14 mouse cellular contexts compared by ENCODE assay signal in the genomic region with DNA sequence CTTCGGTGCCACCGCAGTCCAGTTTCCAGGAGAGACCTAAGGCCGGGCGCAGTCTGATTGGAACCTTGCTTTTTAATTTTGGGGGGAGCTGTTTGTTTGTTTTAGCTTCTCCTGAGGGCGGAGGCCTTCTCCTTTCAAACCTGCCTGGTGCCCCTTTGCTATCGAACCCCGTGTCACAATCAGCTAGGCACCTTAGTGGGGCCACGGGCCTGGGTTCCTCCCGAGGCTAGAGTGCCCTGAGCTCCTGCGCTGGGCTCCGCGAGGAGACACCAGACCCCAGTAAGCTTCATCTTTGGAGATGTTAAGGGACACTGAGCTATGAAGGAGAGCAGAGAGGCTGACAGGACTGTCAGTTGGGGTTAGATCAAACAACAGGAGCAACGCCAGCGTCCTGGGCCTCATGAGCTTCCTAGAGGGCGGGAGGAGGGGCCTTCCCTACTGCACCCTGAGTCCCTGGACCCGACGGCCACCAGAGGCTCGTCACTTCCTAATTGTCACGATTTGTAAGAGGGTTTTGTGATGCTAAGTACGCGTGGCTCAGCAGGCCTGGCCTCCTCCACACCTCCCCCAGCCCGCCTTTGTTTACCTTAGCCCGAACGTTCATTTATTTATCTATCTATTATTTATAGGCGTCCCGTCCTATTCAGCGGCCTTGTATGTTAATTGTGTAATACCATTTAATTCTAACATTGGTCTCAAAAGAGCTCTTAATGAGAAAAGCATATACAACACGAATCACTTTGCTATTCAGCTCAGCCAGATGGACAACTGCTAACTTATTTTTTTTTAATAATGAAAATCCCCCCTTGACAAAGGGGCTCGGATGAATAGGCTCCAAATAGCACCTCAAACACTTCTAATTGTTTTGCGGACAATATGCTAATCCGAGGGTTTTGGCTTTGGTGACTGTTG. TPM values are rescaled to one million over a fixed set of nuclear protein-coding genes. Genes with fewer than 3 reads are reported as not detected.
DNase-seq lines count a peak whose midpoint lies in the region; ATAC-seq lines count a peak whose summit lies in the region.
"Had no signal": no experiment of that assay in that cellular context is flagged by ENCODE, and none has a peak within 500 bp of the region (broad histone marks: within the 10 kb centered on the region; RNA-seq: fewer than 3 reads in every experiment).

No protein-coding gene starts in this region.

- DNase-seq in heart, embryonic 10.5 days (ENCODE audit: low spot score) = no peak
- no peak for DNase-seq in heart, adult 8-10 months (ENCODE audit: low spot score)
- no peak for DNase-seq in embryonic facial prominence, embryonic 14.5 days (ENCODE audit: low spot score)
- peak; percentile 68 for DNase-seq in limb, embryonic 10.5 days (ENCODE audit: low spot score)
- no peak for DNase-seq in adrenal gland, postnatal 4 days (ENCODE audit: low spot score in 2 of 2)
- no peak for DNase-seq in right cerebral cortex, postnatal 25 days
- no peak for DNase-seq in frontal cortex, postnatal 14 days (ENCODE audit: low spot score in 2 of 2)
- DNase-seq: left cerebral cortex, postnatal 4 days; lung, postnatal 10 days; thymus, postnatal 4 days had no signal

- WGBS in heart, embryonic 10.5 days = under 1% methylated on average over 31 of the region's 31 CpGs
- 3% methylated on average over 31 of the region's 31 CpGs for WGBS in embryonic facial prominence, embryonic 14.5 days
- WGBS in limb, embryonic 10.5 days = 1% methylated on average over 31 of the region's 31 CpGs
- whole genome bisulfite sequencing in neural tube, embryonic 13.5 days = 1% methylated on average over 31 of the region's 31 CpGs

- H3K9me3 ChIP-seq in heart, embryonic 10.5 days = no peaks in the 10 kb centered on the region
- no peaks in the 10 kb centered on the region for H3K9me3 ChIP-seq in embryonic facial prominence, embryonic 14.5 days (ENCODE audit: control insufficient read depth, low read length)
- H3K9me3 ChIP-seq in limb, embryonic 10.5 days (replicated peaks) = no peaks in the 10 kb centered on the region
- H3K9me3 ChIP-seq in neural tube, embryonic 13.5 days = no peaks in the 10 kb centered on the region

- peaks cover 45% of the 10 kb centered on the region for H3K4me1 ChIP-seq in heart, embryonic 10.5 days
- no peaks in the 10 kb centered on the region; the same call in 1 of the 2 replicates for H3K4me1 ChIP-seq in embryonic facial prominence, embryonic 14.5 days (ENCODE audit: control insufficient read depth, insufficient read depth, low read length)
- H3K4me1 ChIP-seq in limb, embryonic 10.5 days = peaks cover 54% of the 10 kb centered on the region
- H3K4me1 ChIP-seq in neural tube, embryonic 13.5 days (replicated peaks) = peaks cover 44% of the 10 kb centered on the region

- H3K4me3 ChIP-seq in heart, embryonic 10.5 days = peak overlapping the region; percentile 42
- peak overlapping the region; percentile 23; the same call in 1 of the 2 replicates for H3K4me3 ChIP-seq in embryonic facial prominence, embryonic 14.5 days (ENCODE audit: low read depth, low read length)
- H3K4me3 ChIP-seq in limb, embryonic 10.5 days = 0 out of 2 replicates have a peak overlapping the region, but pooled peaks have one; percentile 28
- H3K4me3 ChIP-seq in neural tube, embryonic 13.5 days = peak overlapping the region; percentile 1

- no peak overlapping the region for H3K9ac ChIP-seq in embryonic facial prominence, embryonic 14.5 days (ENCODE audit: low read depth, low read length)
- no peak overlapping the region for H3K9ac ChIP-seq in neural tube, embryonic 13.5 days

- no peak overlapping the region for H3K27ac ChIP-seq in heart, embryonic 10.5 days
- no peak overlapping the region for H3K27ac ChIP-seq in embryonic facial prominence, embryonic 14.5 days (replicated peaks; ENCODE audit: low read depth, low read length)
- peak overlapping the region; percentile 23; the same call in 1 of the 2 replicates for H3K27ac ChIP-seq in limb, embryonic 10.5 days
- no peak overlapping the region for H3K27ac ChIP-seq in neural tube, embryonic 13.5 days (replicated peaks)

- ATAC-seq in embryonic facial prominence, embryonic 14.5 days (ENCODE audit: low read depth) = no peak
- no peak; the same call in 1 of the 2 replicates for ATAC-seq in neural tube, embryonic 13.5 days (ENCODE audit: low read depth)
- ATAC-seq: intestine, postnatal 0 days had no signal

- H3K4me2 ChIP-seq in embryonic facial prominence, embryonic 14.5 days (ENCODE audit: low read depth, low read length) = peak overlapping the region; percentile 41
- no peak overlapping the region for H3K4me2 ChIP-seq in neural tube, embryonic 13.5 days

- H3K27me3 ChIP-seq in heart, embryonic 10.5 days (ENCODE audit: insufficient read depth, poor library complexity, severe bottlenecking) = peaks cover 100% of the 10 kb centered on the region
- H3K27me3 ChIP-seq in embryonic facial prominence, embryonic 14.5 days (replicated peaks; ENCODE audit: control insufficient read depth, insufficient read depth, low read length) = peaks cover 100% of the 10 kb centered on the region
- H3K27me3 ChIP-seq in limb, embryonic 10.5 days (ENCODE audit: low read depth, poor library complexity, severe bottlenecking) = peaks cover 100% of the 10 kb centered on the region
- peaks cover 100% of the 10 kb centered on the region for H3K27me3 ChIP-seq in neural tube, embryonic 13.5 days

- H3K36me3 ChIP-seq in heart, embryonic 10.5 days = no peaks in the 10 kb centered on the region
- no peaks in the 10 kb centered on the region for H3K36me3 ChIP-seq in embryonic facial prominence, embryonic 14.5 days (ENCODE audit: control insufficient read depth, insufficient read depth, low read length)
- no peaks in the 10 kb centered on the region for H3K36me3 ChIP-seq in limb, embryonic 10.5 days
- no peaks in the 10 kb centered on the region for H3K36me3 ChIP-seq in neural tube, embryonic 13.5 days

RNA-seq across cellular contexts. Expression of gene Sox14, which starts 3.5 kb away (rescaled TPM):
- polyA plus RNA-seq in heart, embryonic 10.5 days (2016; fragmentation: Nextera tagmentation; extraction: Ambion mirVana) = 0.18 TPM in 1 of 2 replicates, not detected in the other
- not detected for total RNA-seq in heart, adult 8-10 months (2022)
- polyA plus RNA-seq in embryonic facial prominence, embryonic 14.5 days (2014; fragmentation: Nextera tagmentation; extraction: Ambion mirVana) = 0.10 TPM in 1 of 2 replicates, not detected in the other
- 0.71 and 0.80 TPM in 2 replicates for polyA plus RNA-seq in limb, embryonic 10.5 days (2016; fragmentation: Nextera tagmentation; extraction: Ambion mirVana)
- polyA plus RNA-seq in neural tube, embryonic 13.5 days (2015; fragmentation: Nextera tagmentation; extraction: Ambion mirVana) = 10.2 and 11.3 TPM in 2 replicates
- not detected for total RNA-seq in adrenal gland, postnatal 4 days (2021)
- total RNA-seq: layer of hippocampus, adult 8-10 months; left cerebral cortex, postnatal 4 days had no signal
- polyA plus RNA-seq: heart, embryonic 11.5 days; intestine, postnatal 0 days had no signal
